Mouse (Mus musculus): ENCODE data around the gene Nfkbia.

DNA sequence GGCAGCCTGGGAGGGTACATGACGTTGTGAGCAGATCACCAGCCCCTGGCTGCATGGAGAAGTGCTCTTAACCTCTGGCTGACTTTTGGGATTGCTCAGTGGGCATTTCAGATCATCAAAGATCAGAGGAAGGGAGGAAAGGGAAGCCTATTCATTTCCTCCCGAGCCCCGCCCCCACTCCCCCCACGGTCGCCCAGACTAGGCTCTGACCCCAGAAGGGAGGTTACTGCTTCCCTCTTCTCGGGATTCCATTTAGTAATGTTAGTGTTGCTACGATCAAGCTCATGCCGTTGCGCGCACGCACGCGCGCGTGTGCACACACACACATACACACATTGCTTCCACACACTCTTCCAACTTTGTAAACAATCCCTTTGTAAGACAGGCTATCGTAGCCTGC, 42.0 kb downstream of the Nfkbia start:
- TF ChIP-seq CTCF (IDR thresholded peaks at IDR 0.05; ENCODE audit: borderline replicate concordance, control insufficient read depth, extremely low read depth, insufficient read depth, low read length, poor library complexity) (no peak), POLR2A (IDR thresholded peaks at IDR 0.05; ENCODE audit: control insufficient read depth, extremely low read depth, insufficient read depth, low read length, poor library complexity) (no peak)

Measured in thymus, adult 2 months (tissue).